Mouse (Mus musculus) testis, adult 10 weeks (tissue): ENCODE results near the gene Olfr24. TPM values are rescaled to one million over a fixed set of nuclear protein-coding genes. Genes with fewer than 3 reads are reported as not detected.

Experiments
- polyA plus RNA-seq: library from polyadenylated mRNA; stranded (reverse); fragments of 350-450 nt; fragmentation: Illumina TruSeq; extraction: RNeasy Lipid Tissue Mini Kit (QIAGEN cat#74804); gene quantifications from one replicate; pipeline ENCODE4 v1.2.3, GENCODE M21; 2014; ENCODE audit warnings: low read depth, low replicate concordance

Gene Olfr24
- polyA plus RNA-seq, result 3.5 TPM

GRCm38 (mm10) chr9:18763896-18764295, at the start of gene Olfr24:
Olfr24 (minus strand) TSS chr9:18763996.

Other genes starting within 250 kb of the Olfr24 start
- gene Muc16, start 89.5 kb downstream of the Olfr24 start, polyA plus RNA-seq, result 18.0 TPM
- gene Olfr828, start 55.5 kb upstream of the Olfr24 start, polyA plus RNA-seq, result not detected
- not detected for gene Olfr829, start 90.9 kb upstream of the Olfr24 start, polyA plus RNA-seq
- not detected for gene Olfr830, start 110.7 kb upstream of the Olfr24 start, polyA plus RNA-seq
- gene Olfr832, start 173.1 kb upstream of the Olfr24 start, polyA plus RNA-seq, result not detected
- not detected for gene Olfr834, start 224.0 kb upstream of the Olfr24 start, polyA plus RNA-seq